Mouse (Mus musculus): ENCODE results near the gene Klf14.
A peak's percentile ranks its signal among the peaks of the same experiment; 100 is the strongest.

Gene Klf14

GRCm38 (mm10) chr6:30958736-30959540, at the start of gene Klf14:
Klf14 (minus strand) TSS chr6:30959078.
- peak; percentile 21 for DNase-seq

- DNase-seq: no peak
These were observed 47.3 kb upstream of the Klf14 start for GRCm38 (mm10) chr6:31006111-31006600.

- no peak for DNase-seq
These were observed 27.5 kb upstream of the Klf14 start for GRCm38 (mm10) chr6:30986393-30986792.

- no peak for DNase-seq
These were observed 24.1 kb upstream of the Klf14 start for GRCm38 (mm10) chr6:30983021-30983420.

- no peak for DNase-seq
These were observed 23.6 kb upstream of the Klf14 start for GRCm38 (mm10) chr6:30982372-30982980.

- no peak for DNase-seq
These were observed 22.5 kb upstream of the Klf14 start for GRCm38 (mm10) chr6:30981351-30981750.

GRCm38 (mm10) chr6:30978615-30979014, 19.7 kb upstream of the Klf14 start:
- DNase-seq: no peak

- no peak for DNase-seq
These were observed 13.2 kb upstream of the Klf14 start for GRCm38 (mm10) chr6:30972121-30972520.

GRCm38 (mm10) chr6:30957784-30958735, 818 bp downstream of the Klf14 start:
- peak; percentile 10 for DNase-seq

- DNase-seq: no peak
These were observed 19.6 kb downstream of the Klf14 start for GRCm38 (mm10) chr6:30939264-30939663.

GRCm38 (mm10) chr6:30922821-30923220, 36.1 kb downstream of the Klf14 start:
- DNase-seq: no peak

- DNase-seq: no peak
These were observed 37.1 kb downstream of the Klf14 start for GRCm38 (mm10) chr6:30921826-30922225.

- no peak for DNase-seq
These were observed 37.8 kb downstream of the Klf14 start for GRCm38 (mm10) chr6:30920834-30921675.

GRCm38 (mm10) chr6:30915473-30915872, 43.4 kb downstream of the Klf14 start, which contains the start of gene Tsga13:
Tsga13 (minus strand) TSS chr6:30915573.
- DNase-seq: no peak

GRCm38 (mm10) chr6:30907970-30908369, 50.9 kb downstream of the Klf14 start:
- no peak for DNase-seq
